Mouse (Mus musculus) frontal cortex, adult 2 months (tissue): ENCODE measurements around the gene Dock8. TPM values are rescaled to one million over a fixed set of nuclear protein-coding genes. Genes with fewer than 3 reads are reported as not detected.

Experiments
- DNase-seq, 2 experiments: peaks; one replicate each; pipeline ENCODE4 v3.0.0; 2022; ENCODE audit warnings: low spot score in 1 of 2; ENCODE audit errors: extremely low spot score in 1 of 2
- polyA plus RNA-seq: library from polyadenylated mRNA; depleted of rRNA; stranded (reverse); fragments of >200 nt; gene quantifications from 2 replicates; pipeline ENCODE4 v1.2.3, GENCODE M21; 2012; rRNA removed

Dock8 gene
- 1.4 and 2.1 TPM in 2 replicates for polyA plus RNA-seq

GRCm38 (mm10) chr19:24999201-24999886 is at the start of gene Dock8:
Gene Dock8, plus strand, starts transcription at chr19:24999534.
- DNase-seq, result peak in 1 of 2 experiments; percentile 33

- DNase-seq, result peak in 1 of 2 experiments; percentile 82
These were observed 40.8 kb upstream of the Dock8 start for GRCm38 (mm10) chr19:24958531-24958930.

- DNase-seq, result peak; percentile 97
These were observed 38.0 kb upstream of the Dock8 start, which contains the start of gene Cbwd1 for GRCm38 (mm10) chr19:24961172-24961962. Gene Cbwd1, minus strand, starts transcription at chr19:24961610.

- no peak for DNase-seq
These were observed 33.1 kb upstream of the Dock8 start for GRCm38 (mm10) chr19:24966203-24966602.

- DNase-seq, result no peak
These were observed 32.4 kb upstream of the Dock8 start for GRCm38 (mm10) chr19:24966941-24967340.

GRCm38 (mm10) chr19:24971307-24971706 is 28.0 kb upstream of the Dock8 start:
- no peak for DNase-seq

- no peak for DNase-seq
These were observed 26.5 kb upstream of the Dock8 start for GRCm38 (mm10) chr19:24972701-24973390.

GRCm38 (mm10) chr19:24977991-24978390 is 21.3 kb upstream of the Dock8 start:
- DNase-seq, result no peak

- DNase-seq, result no peak
These were observed 20.2 kb upstream of the Dock8 start for GRCm38 (mm10) chr19:24978852-24979842.

GRCm38 (mm10) chr19:24981294-24981693 is 18.0 kb upstream of the Dock8 start:
- DNase-seq, result peak; percentile 29 to 68

- DNase-seq, result no peak
These were observed 16.3 kb upstream of the Dock8 start for GRCm38 (mm10) chr19:24983050-24983449.

- DNase-seq, result no peak
These were observed 15.4 kb upstream of the Dock8 start for GRCm38 (mm10) chr19:24983857-24984498.

GRCm38 (mm10) chr19:24985045-24985444 is 14.3 kb upstream of the Dock8 start:
- no peak for DNase-seq

- no peak for DNase-seq
These were observed 12.0 kb upstream of the Dock8 start for GRCm38 (mm10) chr19:24987355-24987754.

GRCm38 (mm10) chr19:24988831-24989230 is 10.5 kb upstream of the Dock8 start:
- no peak for DNase-seq

- DNase-seq, result no peak
These were observed 9.1 kb upstream of the Dock8 start for GRCm38 (mm10) chr19:24990138-24990822.

GRCm38 (mm10) chr19:24993526-24993925 is 5.8 kb upstream of the Dock8 start:
- DNase-seq, result no peak

- DNase-seq, result no peak
These were observed 4.4 kb upstream of the Dock8 start for GRCm38 (mm10) chr19:24994900-24995299.
